Mouse (Mus musculus) kidney, postnatal 14 days (tissue): ENCODE results near the gene Pbx2.
A peak's percentile ranks its signal among the peaks of the same experiment; 100 is the strongest.

ENCODE experiments used
- DNase-seq: peaks from one replicate; pipeline ENCODE4 v3.0.0; 2022; ENCODE audit warnings: mixed read lengths

Pbx2 gene

GRCm38 (mm10) chr17:34604511-34605237 is 13.6 kb downstream of the Pbx2 start:
- DNase-seq: peak; percentile 79

DNA sequence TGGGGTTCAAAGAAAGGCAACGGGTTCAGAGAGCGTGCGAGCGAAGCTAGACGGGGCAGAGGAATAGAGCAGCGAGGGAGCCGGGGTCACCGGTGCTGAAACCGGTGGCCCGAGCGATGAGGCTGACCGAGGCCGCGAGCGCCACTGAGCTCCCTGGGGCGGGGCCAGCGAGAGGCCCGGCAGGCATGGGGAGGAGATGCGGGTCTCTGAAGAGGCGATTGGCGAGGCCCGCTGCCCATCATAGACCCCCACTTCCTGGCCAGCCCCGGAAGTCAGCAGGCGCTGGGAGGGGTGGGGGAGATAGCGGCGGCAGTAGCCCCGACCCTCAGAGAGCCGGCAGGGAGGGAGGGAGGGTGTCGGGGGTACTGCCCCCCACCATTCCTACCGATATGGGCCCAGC is 14.5 kb downstream of the Pbx2 start:
- DNase-seq: peak; percentile 98

DNA sequence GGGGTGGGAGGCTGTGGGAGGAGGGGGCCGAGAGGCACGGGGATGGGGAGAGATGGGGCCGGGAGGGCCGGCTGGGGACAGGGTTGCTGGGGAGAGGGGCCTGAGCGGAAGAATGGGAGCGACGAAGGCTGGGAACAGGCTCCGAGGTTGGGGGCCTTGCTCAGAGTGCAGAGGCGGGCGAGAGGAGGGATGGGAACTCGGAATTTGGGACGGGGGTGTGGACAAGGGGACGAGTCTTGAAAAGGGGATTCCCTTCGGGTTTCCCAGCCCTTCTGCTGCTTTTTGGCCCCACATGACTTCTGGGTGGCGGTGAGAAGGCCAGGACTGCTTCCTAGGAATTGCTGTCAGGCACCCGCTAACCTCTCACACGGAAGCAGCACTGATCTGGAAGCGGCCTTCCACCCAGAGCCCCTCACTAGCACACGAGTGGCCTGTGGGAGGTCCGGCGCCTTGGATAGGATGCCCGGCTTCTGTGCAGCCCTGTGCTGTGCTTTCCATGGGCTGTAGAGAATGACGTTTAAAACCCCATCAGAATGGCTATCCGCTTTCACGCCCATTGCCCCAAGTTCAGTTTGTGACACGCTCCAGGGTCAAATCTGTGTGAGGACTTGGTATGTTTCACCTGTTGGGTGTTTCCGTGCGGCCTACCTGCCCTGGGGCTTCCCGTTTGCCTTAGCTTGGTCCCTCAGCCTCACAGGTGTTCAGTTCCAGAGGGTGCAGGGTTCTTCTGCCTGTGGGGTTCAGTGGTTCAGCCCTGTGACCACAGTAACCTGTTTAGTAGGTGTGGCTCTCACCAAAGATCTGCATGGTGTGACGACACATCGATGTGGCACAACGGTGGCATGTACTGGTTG is 15.3 kb downstream of the Pbx2 start:
- DNase-seq: no peak

GRCm38 (mm10) chr17:34607997-34608396 is 16.9 kb downstream of the Pbx2 start:
- DNase-seq: peak; percentile 52

DNA sequence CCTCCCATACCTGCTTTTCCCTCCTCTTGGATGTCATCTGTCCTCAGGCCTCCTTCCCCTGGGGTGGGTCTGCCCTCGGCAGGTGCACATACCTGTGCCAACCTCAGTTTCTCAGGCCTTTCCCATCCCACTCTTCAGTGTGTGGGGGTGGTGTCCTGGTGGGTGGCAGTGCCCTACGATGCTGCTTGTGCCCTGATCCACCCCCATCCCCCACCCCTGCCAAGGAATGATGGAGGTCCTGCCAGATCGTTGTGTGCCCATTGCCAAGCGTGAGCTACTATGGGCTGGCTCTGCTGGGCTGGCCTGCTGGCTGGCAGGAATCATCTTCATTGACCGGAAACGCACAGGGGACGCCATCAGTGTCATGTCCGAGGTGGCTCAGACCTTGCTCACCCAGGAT is 20.0 kb downstream of the Pbx2 start:
- no peak for DNase-seq

- no peak for DNase-seq
These were observed 22.1 kb downstream of the Pbx2 start for GRCm38 (mm10) chr17:34613054-34613645.

DNA sequence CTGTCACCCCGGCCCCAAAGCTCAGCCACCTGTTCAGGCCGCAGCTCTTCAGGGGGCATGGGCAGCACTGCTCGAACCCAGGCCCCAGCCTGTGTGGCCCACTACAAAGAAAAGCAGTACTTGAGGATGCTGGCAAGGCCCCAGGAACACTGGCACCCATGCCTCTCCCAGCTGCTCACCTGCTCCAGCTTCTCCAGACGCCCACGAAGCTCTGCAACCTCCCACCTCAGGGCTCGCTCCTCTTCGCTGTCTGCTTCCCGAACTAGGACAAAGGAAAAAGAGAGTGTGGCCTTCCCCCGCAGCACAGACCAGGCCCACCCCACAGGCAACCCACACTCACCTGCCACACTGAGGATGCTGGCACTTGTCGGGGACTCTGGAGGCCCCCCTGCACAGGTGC is 22.8 kb downstream of the Pbx2 start:
- no peak for DNase-seq

DNA sequence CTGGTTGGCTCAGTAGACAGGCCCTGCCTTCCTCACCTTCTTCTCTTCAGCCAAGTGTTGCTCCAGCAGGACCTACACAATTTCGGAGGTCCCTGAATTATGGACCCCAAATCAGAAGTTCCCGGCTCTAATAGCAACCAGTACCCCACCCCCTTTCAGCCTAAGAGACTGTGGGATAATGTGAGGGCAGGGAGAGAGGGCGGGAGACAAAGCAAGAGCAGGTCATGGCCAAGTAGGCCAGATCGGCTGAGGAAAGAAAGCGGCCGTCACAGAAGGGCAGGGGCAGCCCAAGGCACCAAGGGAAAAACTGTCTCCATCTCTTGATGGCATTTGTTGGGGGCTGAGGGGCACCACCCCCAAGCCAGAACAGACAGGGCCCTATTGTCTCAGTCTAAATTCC is 24.8 kb downstream of the Pbx2 start, which contains the start of gene Egfl8:
Egfl8 (minus strand) TSS at position 101 of the 400 bp plus-strand sequence.
- DNase-seq: no peak

DNA sequence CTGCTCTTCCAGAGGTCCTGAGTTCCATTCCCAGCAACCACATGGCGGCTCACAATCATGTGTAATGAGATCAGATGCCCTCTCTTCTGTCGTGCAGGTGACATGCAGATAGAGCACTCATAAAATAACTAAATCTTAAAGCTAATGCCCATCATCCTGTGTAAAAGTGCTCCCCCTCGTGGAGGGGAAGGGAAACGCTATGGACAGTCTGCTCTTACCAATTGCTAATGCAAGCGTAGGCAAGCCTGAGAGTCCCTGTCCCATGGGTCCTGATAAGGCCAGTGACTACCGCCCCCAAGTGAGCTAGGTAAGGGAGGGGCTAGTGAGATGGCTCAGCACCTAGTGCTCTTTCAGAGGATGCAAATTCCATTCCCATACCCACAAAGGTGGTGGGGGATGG is 27.9 kb downstream of the Pbx2 start:
- peak; percentile 81 for DNase-seq

DNA sequence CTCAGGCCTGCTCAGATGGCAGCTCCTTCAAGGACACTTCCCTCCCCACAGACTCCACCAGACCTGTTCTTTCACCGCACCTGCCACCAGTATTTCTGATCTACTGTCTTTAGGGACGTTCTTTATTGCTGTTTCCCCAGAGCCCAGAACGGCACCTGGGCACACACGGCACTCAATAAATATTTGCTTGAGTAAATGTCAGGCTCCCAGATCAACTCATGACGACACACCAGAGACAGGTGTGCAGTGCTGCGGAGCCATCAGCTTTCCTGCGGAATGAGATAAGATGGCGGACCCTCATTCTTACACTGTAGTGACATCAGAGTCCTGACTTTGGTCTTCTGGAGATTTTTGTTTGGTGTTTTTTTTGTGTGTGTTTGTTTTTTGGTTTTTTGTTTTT is 29.9 kb downstream of the Pbx2 start:
- no peak for DNase-seq

GRCm38 (mm10) chr17:34623161-34623560 is 32.1 kb downstream of the Pbx2 start:
- no peak for DNase-seq

GRCm38 (mm10) chr17:34624981-34625380 is 33.9 kb downstream of the Pbx2 start:
- no peak for DNase-seq

GRCm38 (mm10) chr17:34626062-34626772 is 35.2 kb downstream of the Pbx2 start:
- no peak for DNase-seq

DNA sequence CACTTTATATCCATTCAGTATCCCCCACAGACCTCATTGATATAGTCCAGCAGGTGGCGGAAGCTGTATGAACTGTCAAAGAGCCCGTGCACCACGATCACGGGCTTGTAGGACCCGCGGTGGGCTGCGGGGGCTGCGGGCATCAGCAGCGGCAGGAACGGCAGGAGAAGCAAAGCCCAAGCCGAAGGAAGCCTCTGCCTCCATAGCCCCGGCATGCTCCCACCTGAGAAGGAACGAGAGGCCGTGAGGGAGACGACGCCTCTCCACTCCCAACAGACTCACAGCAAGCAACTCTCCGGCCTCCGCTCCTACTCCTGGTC is 35.7 kb downstream of the Pbx2 start:
- DNase-seq: peak; percentile 58

- peak; percentile 95 for DNase-seq
These were observed 36.3 kb downstream of the Pbx2 start for GRCm38 (mm10) chr17:34627093-34627942.

DNA sequence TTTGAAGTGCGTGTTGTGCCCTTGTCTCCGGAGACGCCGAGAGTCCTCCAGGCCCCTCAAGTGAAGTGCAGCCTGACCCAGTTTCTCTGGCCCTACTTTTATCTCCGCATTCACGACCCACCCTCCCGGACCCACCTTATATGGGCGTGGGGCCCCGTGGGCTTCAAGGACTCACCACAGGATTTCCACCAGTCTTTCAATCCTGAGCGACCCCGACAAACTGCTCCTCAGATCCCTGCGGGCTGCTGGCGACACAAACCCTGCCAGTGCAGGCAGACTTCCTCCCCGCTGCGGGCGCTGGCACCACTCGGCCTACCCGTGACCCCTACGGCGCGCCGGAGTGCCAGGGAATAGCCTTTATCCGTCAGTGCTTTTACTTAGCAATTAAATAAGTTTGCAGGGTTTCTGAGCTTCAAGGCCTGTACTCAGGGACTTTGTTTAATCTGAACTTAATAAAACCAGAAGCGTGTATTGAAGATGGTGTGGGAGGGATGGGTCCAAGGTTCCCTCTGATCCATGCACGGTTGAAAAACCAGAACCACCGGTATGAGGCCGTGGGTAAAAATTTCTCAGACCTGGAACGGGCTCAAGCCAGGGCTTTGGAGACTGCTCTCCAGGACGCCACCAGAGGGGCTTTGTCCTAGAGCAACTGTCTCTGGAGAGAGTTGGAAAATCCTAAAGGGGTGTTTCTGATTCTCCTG is 37.0 kb downstream of the Pbx2 start, which contains the start of gene Ppt2:
Ppt2 (minus strand) TSS at position 568 of the 701 bp plus-strand sequence.
- peak; percentile 71 for DNase-seq

GRCm38 (mm10) chr17:34628644-34628967 is 37.5 kb downstream of the Pbx2 start:
- DNase-seq: no peak

DNA sequence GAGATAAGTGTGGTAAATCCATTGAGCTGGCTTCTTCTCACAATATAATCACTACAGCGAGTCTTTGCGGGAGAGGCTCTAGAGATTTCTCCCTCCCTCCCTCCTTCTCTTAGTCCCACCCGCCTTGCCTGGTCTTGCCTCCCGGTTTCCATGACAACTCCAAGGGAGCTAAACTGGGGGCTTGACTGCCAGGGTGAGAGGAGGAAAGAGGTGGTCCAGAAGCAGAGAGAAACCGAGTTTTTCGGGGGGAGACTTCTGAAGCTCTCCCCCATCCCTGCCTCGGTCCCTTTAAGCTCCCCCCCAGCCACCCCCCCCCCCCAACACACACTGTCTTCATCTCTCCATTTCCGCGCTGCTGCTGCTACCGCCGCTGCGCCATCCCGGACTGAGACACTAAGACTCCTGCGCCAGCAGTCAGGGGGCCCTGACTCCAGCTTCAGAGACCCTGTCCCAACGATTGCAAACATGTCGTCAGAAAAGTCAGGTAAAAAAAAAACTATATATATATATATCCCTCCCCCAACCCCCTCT is 38.2 kb downstream of the Pbx2 start, which contains the start of gene Prrt1:
Prrt1 (plus strand) TSS at position 313 of the 531 bp plus-strand sequence.
- no peak for DNase-seq

DNA sequence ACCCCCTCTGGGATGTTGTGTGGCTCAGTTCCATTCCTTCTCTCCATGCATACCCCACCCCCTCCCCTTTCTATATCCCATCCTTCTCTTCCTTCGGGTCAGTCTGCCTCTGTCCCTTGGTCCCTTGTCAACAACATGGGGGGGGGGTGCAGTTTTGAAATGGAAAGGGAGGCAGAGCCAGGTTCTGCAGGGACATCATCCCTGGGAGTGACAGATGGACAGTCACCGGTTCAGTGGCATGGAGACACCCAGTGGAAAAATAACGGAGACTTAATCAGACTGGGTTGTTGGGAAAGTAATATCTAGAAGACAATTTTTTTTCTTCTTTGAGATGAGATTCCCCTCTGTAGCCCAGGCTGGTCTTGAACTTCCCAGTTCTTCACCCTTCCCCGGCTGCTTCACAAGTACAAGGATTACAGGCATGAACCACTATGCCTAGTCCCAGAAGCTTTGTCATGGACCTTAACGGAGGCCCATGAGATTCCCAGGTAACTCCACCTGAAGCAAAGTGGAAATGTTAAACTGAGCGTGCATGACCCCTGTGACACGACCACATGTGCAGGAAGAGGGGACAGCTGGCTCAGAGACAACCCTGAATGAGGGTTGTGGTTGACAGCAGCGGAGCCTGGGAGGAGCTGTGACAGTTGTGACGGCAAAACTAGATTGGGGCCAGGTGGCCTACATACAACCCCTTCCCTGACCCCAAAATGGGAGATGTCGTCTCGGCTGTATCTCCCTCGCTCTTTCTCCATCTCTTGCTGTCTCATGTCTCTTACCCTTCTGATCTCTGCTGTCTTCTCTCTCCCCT is 38.9 kb downstream of the Pbx2 start:
- no peak for DNase-seq

DNA sequence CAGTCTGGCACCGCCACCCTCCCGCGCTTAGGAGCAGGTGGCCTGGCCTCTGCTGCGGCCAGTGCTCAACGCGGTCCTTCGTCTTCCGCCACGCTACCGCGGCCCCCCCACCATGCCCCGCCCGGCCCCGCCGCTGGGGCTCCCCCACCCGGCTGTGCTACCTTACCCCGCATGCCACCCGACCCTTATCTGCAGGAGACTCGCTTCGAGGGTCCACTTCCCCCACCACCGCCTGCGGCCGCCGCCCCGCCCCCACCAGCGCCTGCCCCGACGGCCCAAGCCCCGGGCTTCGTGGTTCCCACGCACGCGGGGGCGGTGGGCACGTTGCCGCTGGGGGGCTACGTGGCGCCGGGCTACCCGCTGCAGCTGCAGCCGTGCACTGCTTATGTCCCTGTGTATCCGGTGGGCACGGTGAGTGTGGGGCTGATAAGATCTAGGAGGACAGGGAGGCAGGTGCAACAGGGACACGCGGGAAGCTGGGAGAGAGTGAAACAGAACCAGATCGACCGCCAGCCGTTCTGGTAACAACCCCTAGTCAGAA is 39.8 kb downstream of the Pbx2 start:
- DNase-seq: no peak
